In the genomic region with DNA sequence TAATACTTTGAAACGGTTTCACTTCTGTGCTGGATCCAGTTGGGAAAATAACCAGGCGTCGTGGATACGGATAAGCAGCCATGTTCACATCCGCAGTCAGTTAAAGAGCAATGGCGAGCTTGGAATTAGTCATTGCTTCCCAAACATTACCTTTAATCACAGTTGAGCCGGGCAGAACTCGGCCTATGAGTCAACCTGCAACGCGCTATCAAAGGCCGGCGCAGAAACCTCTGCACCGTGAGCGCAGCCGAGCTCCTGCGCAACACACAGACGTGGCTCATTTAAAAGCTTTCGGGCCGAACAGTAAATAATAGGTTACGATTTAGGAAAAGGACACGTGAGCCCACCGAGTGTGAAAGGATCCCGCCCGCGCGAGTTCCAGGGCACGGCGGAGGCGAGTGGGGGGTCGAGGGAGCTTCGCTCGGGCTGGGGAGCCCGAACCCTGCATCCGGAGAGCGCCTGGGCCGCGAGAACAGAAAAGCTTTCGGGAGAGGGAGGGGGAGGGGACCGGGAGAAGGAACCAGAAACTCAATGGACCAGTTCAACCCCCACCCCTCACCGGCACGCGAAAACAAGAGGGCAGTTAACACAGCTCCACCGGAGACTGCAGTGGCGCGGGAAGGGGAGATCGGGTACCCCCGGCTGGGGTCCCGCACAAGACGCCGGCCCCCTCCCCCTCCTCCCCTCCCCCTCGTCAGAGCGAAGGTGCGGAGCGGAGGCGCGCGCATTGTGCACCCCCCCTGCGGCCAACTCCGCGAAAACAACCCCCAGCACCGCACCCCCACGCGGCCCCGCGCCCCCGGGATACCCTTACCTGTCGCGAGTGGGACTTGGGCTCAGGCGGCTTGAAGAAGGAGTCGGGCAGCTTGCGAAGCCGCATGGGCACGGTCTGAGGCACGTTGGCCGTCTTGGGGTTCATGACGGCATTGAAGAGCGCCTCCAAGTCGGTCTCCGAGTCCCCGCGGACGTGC, we compare ENCODE assay signal across 8 mouse cellular contexts. TPM values are rescaled to one million over a fixed set of nuclear protein-coding genes. Genes with fewer than 3 reads are reported as not detected.
A peak's percentile ranks its signal among the peaks of the same experiment; 100 is the strongest.
DNase-seq lines count a peak whose midpoint lies in the region; ATAC-seq and TF ChIP-seq lines count a peak whose summit lies in the region.

No protein-coding gene starts in this region.

- no peaks in the 10 kb centered on the region for H3K9me3 ChIP-seq in hindbrain, embryonic 14.5 days (ENCODE audit: control insufficient read depth, low read length)

- under 1% methylated on average over 77 of the region's 82 CpGs for WGBS in hindbrain, embryonic 14.5 days

- peak overlapping the region; percentile 90 for H3K4me2 ChIP-seq in hindbrain, embryonic 14.5 days (replicated peaks)

- peaks cover 18% of the 10 kb centered on the region for H3K27me3 ChIP-seq in hindbrain, embryonic 14.5 days (ENCODE audit: control insufficient read depth, insufficient read depth, low read length)

- peaks cover 6% of the 10 kb centered on the region for H3K4me1 ChIP-seq in hindbrain, embryonic 14.5 days (replicated peaks; ENCODE audit: control insufficient read depth, insufficient read depth, low read length)

- H3K9ac ChIP-seq in hindbrain, embryonic 14.5 days: peak overlapping the region; percentile 71

- H3K4me3 ChIP-seq in hindbrain, embryonic 14.5 days (replicated peaks; ENCODE audit: low read length): peak overlapping the region; percentile 79
- peak overlapping the region; percentile 70 for H3K4me3 ChIP-seq in left cerebral cortex, adult 2 months

- H3K27ac ChIP-seq in hindbrain, embryonic 14.5 days: peak overlapping the region; percentile 84
- peak overlapping the region; percentile 60 for H3K27ac ChIP-seq in left cerebral cortex, adult 2 months

- DNase-seq in adipocyte (ENCODE audit: low spot score): peak; percentile 79
- peak; percentile 52 to 53 for DNase-seq in cerebellum, postnatal 14 days
- DNase-seq in gastrocnemius, adult 18-20 months (ENCODE audit: low spot score): peak; percentile 56
- peak; percentile 57 for DNase-seq in hindbrain, embryonic 14.5 days (ENCODE audit: low spot score)
- peak; percentile 31 to 45 for DNase-seq in left cerebral cortex, adult 2 months (ENCODE audit: extremely low spot score in 1 of 2, low spot score in 2 of 2)
- peak; percentile 75 to 76 for DNase-seq in lung, postnatal 4 days
- peak; percentile 34 for DNase-seq in right cerebral cortex, postnatal 25 days
- DNase-seq in spleen, adult 12 weeks (ENCODE audit: low spot score): no peak

- H3K36me3 ChIP-seq in hindbrain, embryonic 14.5 days (replicated peaks; ENCODE audit: control insufficient read depth, insufficient read depth): no peaks in the 10 kb centered on the region

- peak; percentile 65 for ATAC-seq in hindbrain, embryonic 14.5 days (ENCODE audit: low FRiP score)

- intact Hi-C loops in left cerebral cortex, adult 2 months (cut with DNase I): no loop called here

- no peak for TF ChIP-seq CTCF in left cerebral cortex, adult 2 months (IDR thresholded peaks at IDR 0.05)

RNA-seq across cellular contexts. Expression of a gene that starts 0.8 kb away (rescaled TPM):
- 10 to 100 TPM; 36.9 to 40.5 TPM for total RNA-seq in gastrocnemius, adult 18-20 months (2021)
- 9.5 and 10.1 TPM in 2 replicates for polyA plus RNA-seq in hindbrain, embryonic 14.5 days (2014; fragmentation: Nextera tagmentation; extraction: Ambion mirVana)
- total RNA-seq in left cerebral cortex, adult 2 months (2021): 10 to 100 TPM; 16.1 to 17.5 TPM

RNA-seq across cellular contexts. Expression of a gene that starts 39.0 kb away (rescaled TPM):
- total RNA-seq in gastrocnemius, adult 18-20 months (2021): under 1 TPM; 0.50 to 0.64 TPM
- 18.3 and 19.5 TPM in 2 replicates for polyA plus RNA-seq in hindbrain, embryonic 14.5 days (2014; fragmentation: Nextera tagmentation; extraction: Ambion mirVana)
- 1 to 10 TPM; 8.8 to 9.3 TPM for total RNA-seq in left cerebral cortex, adult 2 months (2021)

Comparison
In these comparisons a context has a peak if more than half of its experiments do, and no peak if none do; other contexts are left out.
1. RNA of a gene that starts 39.0 kb away (total RNA-seq): 8.8 to 9.3 TPM in left cerebral cortex, adult 2 months; 0.50 to 0.64 TPM in gastrocnemius, adult 18-20 months; every median in the first group is over 4 times any median in the second.